In genomic region chr7:144524427-144525191, GRCm38 (mm10) we compare ENCODE assay signal across 20 mouse cellular contexts. TPM values are rescaled to one million over a fixed set of nuclear protein-coding genes. Genes with fewer than 3 reads are reported as not detected.
DNase-seq lines count a peak whose midpoint lies in the region; ATAC-seq lines count a peak whose summit lies in the region.
"Had no signal": no experiment of that assay in that cellular context is flagged by ENCODE, and none has a peak within 500 bp of the region (broad histone marks: within the 10 kb centered on the region; RNA-seq: fewer than 3 reads in every experiment).

No protein-coding gene starts in this region.

- no peaks in the 10 kb centered on the region for H3K9me3 ChIP-seq in heart, embryonic 16.5 days (replicated peaks; ENCODE audit: control insufficient read depth, low read length)
- no peaks in the 10 kb centered on the region for H3K9me3 ChIP-seq in heart, embryonic 10.5 days
- H3K9me3 ChIP-seq in intestine, embryonic 15.5 days: no peaks in the 10 kb centered on the region
- H3K9me3 ChIP-seq: embryonic facial prominence, embryonic 13.5 days; forebrain, embryonic 12.5 days; hindbrain, embryonic 13.5 days; neural tube, embryonic 12.5 days had no signal

- H3K27ac ChIP-seq in heart, embryonic 16.5 days (ENCODE audit: low read length): no peak overlapping the region
- no peak overlapping the region for H3K27ac ChIP-seq in heart, embryonic 10.5 days
- H3K27ac ChIP-seq in intestine, embryonic 15.5 days: no peak overlapping the region
- H3K27ac ChIP-seq: embryonic facial prominence, embryonic 13.5 days; forebrain, embryonic 12.5 days; hindbrain, embryonic 13.5 days; neural tube, embryonic 12.5 days had no signal

- H3K4me1 ChIP-seq in heart, embryonic 16.5 days (ENCODE audit: control insufficient read depth, insufficient read depth, low read length): 0 out of 2 replicates have a peak, but pooled peaks cover 2% of the 10 kb centered on the region
- H3K4me1 ChIP-seq in heart, embryonic 10.5 days: peaks cover 37% of the 10 kb centered on the region
- no peaks in the 10 kb centered on the region for H3K4me1 ChIP-seq in intestine, embryonic 15.5 days (replicated peaks)
- H3K4me1 ChIP-seq: forebrain, embryonic 12.5 days; neural tube, embryonic 12.5 days had no signal

- H3K4me3 ChIP-seq in heart, embryonic 16.5 days (ENCODE audit: low read length): no peak overlapping the region
- H3K4me3 ChIP-seq in heart, embryonic 10.5 days: no peak overlapping the region
- H3K4me3 ChIP-seq in intestine, embryonic 15.5 days (replicated peaks): no peak overlapping the region
- H3K4me3 ChIP-seq: embryonic facial prominence, embryonic 13.5 days; forebrain, embryonic 12.5 days; hindbrain, embryonic 13.5 days; neural tube, embryonic 12.5 days had no signal

- H3K27me3 ChIP-seq in heart, embryonic 16.5 days (ENCODE audit: control insufficient read depth, insufficient read depth, low read length): no peaks in the 10 kb centered on the region
- H3K27me3 ChIP-seq in heart, embryonic 10.5 days (ENCODE audit: insufficient read depth, poor library complexity, severe bottlenecking): no peaks in the 10 kb centered on the region
- H3K27me3 ChIP-seq in intestine, embryonic 15.5 days (replicated peaks): no peaks in the 10 kb centered on the region
- H3K27me3 ChIP-seq: embryonic facial prominence, embryonic 13.5 days; forebrain, embryonic 12.5 days; hindbrain, embryonic 13.5 days; neural tube, embryonic 12.5 days had no signal

- WGBS in heart, embryonic 16.5 days: 75% methylated on average over 6 of the region's 6 CpGs
- 72% methylated on average over 6 of the region's 6 CpGs for WGBS in heart, embryonic 10.5 days
- 79% methylated on average over 6 of the region's 6 CpGs for WGBS in intestine, embryonic 15.5 days

- no peak for DNase-seq in heart, embryonic 10.5 days (ENCODE audit: low spot score)
- DNase-seq in cerebellum, adult 9-10 months: peak; percentile 92
- DNase-seq in liver: peak; percentile 16
- no peak for DNase-seq in kidney, adult 11 months
- DNase-seq in kidney, adult 18-20 months: no peak
- DNase-seq: adrenal gland, postnatal 36 days; heart, adult 18-20 months; heart, postnatal 10 days; kidney, adult 2 months; kidney, postnatal 36 days; left cerebral cortex, postnatal 4 days; lung, embryonic 14.5 days; thymus, adult 2 months had no signal

- no peak overlapping the region for H3K9ac ChIP-seq in heart, embryonic 16.5 days (ENCODE audit: low read length)
- H3K9ac ChIP-seq in intestine, embryonic 15.5 days: no peak overlapping the region
- H3K9ac ChIP-seq: embryonic facial prominence, embryonic 13.5 days; forebrain, embryonic 12.5 days; hindbrain, embryonic 13.5 days; lung, embryonic 14.5 days; neural tube, embryonic 12.5 days had no signal

- H3K36me3 ChIP-seq in heart, embryonic 16.5 days (ENCODE audit: control insufficient read depth, insufficient read depth): peaks cover 9% of the 10 kb centered on the region
- H3K36me3 ChIP-seq in heart, embryonic 10.5 days: peaks cover 16% of the 10 kb centered on the region
- 0 out of 2 replicates have a peak, but pooled peaks cover 3% of the 10 kb centered on the region for H3K36me3 ChIP-seq in intestine, embryonic 15.5 days

- ATAC-seq in heart, embryonic 16.5 days (replicated peaks; ENCODE audit: extremely low read depth, insufficient read depth, low FRiP score): 0 out of 2 replicates have a peak, but pooled peaks have one; percentile 23
- 0 out of 2 replicates have a peak, but pooled peaks have one; percentile 6 for ATAC-seq in megakaryocyte-erythroid progenitor cell, adult 5-6 weeks (replicated peaks; ENCODE audit: low FRiP score, low TSS enrichment, poor library complexity, severe bottlenecking)
- no peak for ATAC-seq in intestine, embryonic 15.5 days

- H3K4me2 ChIP-seq in heart, embryonic 16.5 days (ENCODE audit: low read depth, low read length): no peak overlapping the region
- H3K4me2 ChIP-seq in intestine, embryonic 15.5 days (replicated peaks): no peak overlapping the region
- H3K4me2 ChIP-seq: embryonic facial prominence, embryonic 13.5 days; forebrain, embryonic 12.5 days; hindbrain, embryonic 13.5 days; lung, embryonic 14.5 days; neural tube, embryonic 12.5 days had no signal

RNA-seq across cellular contexts. Expression of gene Ppfia1, which starts 28.9 kb away (rescaled TPM):
- 27.0 and 27.8 TPM in 2 replicates for polyA plus RNA-seq in heart, embryonic 16.5 days (2015; fragmentation: Nextera tagmentation; extraction: Ambion mirVana)
- 29.9 and 36.0 TPM in 2 replicates for polyA plus RNA-seq in heart, embryonic 10.5 days (2016; fragmentation: Nextera tagmentation; extraction: Ambion mirVana)
- total RNA-seq in megakaryocyte-erythroid progenitor cell, adult 5-6 weeks (2014; fragmentation: Nextera tagmentation): 69.2 and 98.4 TPM in 2 replicates
- 77.3 and 106 TPM in 2 replicates for total RNA-seq in megakaryocyte-erythroid progenitor cell, adult 5-6 weeks (2017)
- polyA plus RNA-seq in intestine, embryonic 15.5 days (2015; fragmentation: Nextera tagmentation; extraction: Ambion mirVana): 25.5 and 28.9 TPM in 2 replicates

RNA-seq across cellular contexts. Expression of gene Cttn, which starts 53.8 kb away (rescaled TPM):
- 128 and 132 TPM in 2 replicates for polyA plus RNA-seq in heart, embryonic 16.5 days (2015; fragmentation: Nextera tagmentation; extraction: Ambion mirVana)
- polyA plus RNA-seq in heart, embryonic 10.5 days (2016; fragmentation: Nextera tagmentation; extraction: Ambion mirVana): 168 and 174 TPM in 2 replicates
- 23.5 and 23.7 TPM in 2 replicates for total RNA-seq in megakaryocyte-erythroid progenitor cell, adult 5-6 weeks (2014; fragmentation: Nextera tagmentation)
- 34.7 and 42.2 TPM in 2 replicates for total RNA-seq in megakaryocyte-erythroid progenitor cell, adult 5-6 weeks (2017)
- polyA plus RNA-seq in intestine, embryonic 15.5 days (2015; fragmentation: Nextera tagmentation; extraction: Ambion mirVana): 139 and 146 TPM in 2 replicates

RNA-seq across cellular contexts. Expression of gene Fadd, which starts 57.7 kb away (rescaled TPM):
- polyA plus RNA-seq in heart, embryonic 16.5 days (2015; fragmentation: Nextera tagmentation; extraction: Ambion mirVana): 12.7 and 12.8 TPM in 2 replicates
- 11.8 and 12.7 TPM in 2 replicates for polyA plus RNA-seq in heart, embryonic 10.5 days (2016; fragmentation: Nextera tagmentation; extraction: Ambion mirVana)
- total RNA-seq in megakaryocyte-erythroid progenitor cell, adult 5-6 weeks (2014; fragmentation: Nextera tagmentation): 10.1 and 10.5 TPM in 2 replicates
- 5.3 and 9.2 TPM in 2 replicates for total RNA-seq in megakaryocyte-erythroid progenitor cell, adult 5-6 weeks (2017)
- polyA plus RNA-seq in intestine, embryonic 15.5 days (2015; fragmentation: Nextera tagmentation; extraction: Ambion mirVana): 12.8 and 13.0 TPM in 2 replicates

Comparison
In these comparisons a context has a peak if more than half of its experiments do, and no peak if none do; other contexts are left out.
1. DNase-seq: peak in cerebellum, adult 9-10 months (single experiment) and liver (single experiment); none in heart, embryonic 10.5 days (single experiment), kidney, adult 11 months (single experiment) and kidney, adult 18-20 months (single experiment).